Mouse (Mus musculus) right cerebral cortex, postnatal 25 days (tissue): Measurements from ENCODE around the gene Neurl1a.
A peak's percentile ranks its signal among the peaks of the same experiment; 100 is the strongest.
"Not testable (repeated sequence)": the region's sequence is repeated elsewhere in the genome, so short reads cannot be mapped to it uniquely, and the experiment has no call there.

Source experiments
- DNase-seq: peaks from one replicate; pipeline ENCODE4 v3.0.0; 2022

Gene Neurl1a

GRCm38 (mm10) chr19:47178431-47179271 is at the start of gene Neurl1a:
Gene Neurl1a (plus strand): TSS chr19:47178820.
- DNase-seq = peak; percentile 80

- no peak for DNase-seq
These were observed 49.8 kb upstream of the Neurl1a start for GRCm38 (mm10) chr19:47128835-47129234.

GRCm38 (mm10) chr19:47130551-47131125 is 48.0 kb upstream of the Neurl1a start:
- no peak for DNase-seq

- peak; percentile 27 for DNase-seq
These were observed 45.5 kb upstream of the Neurl1a start for GRCm38 (mm10) chr19:47133161-47133560.

- DNase-seq = no peak
These were observed 43.1 kb upstream of the Neurl1a start for GRCm38 (mm10) chr19:47135568-47135967.

- no peak for DNase-seq
These were observed 42.5 kb upstream of the Neurl1a start for GRCm38 (mm10) chr19:47136170-47136569.

- DNase-seq = peak; percentile 69
These were observed 41.5 kb upstream of the Neurl1a start for GRCm38 (mm10) chr19:47137051-47137581.

- DNase-seq = peak; percentile 73
These were observed 40.7 kb upstream of the Neurl1a start, which contains the start of gene Calhm2 for GRCm38 (mm10) chr19:47137771-47138421. Gene Calhm2 (minus strand): TSS chr19:47138294.

GRCm38 (mm10) chr19:47139611-47140010 is 39.0 kb upstream of the Neurl1a start:
- DNase-seq = not testable (repeated sequence)

- no peak for DNase-seq
These were observed 36.2 kb upstream of the Neurl1a start for GRCm38 (mm10) chr19:47142438-47142837.

GRCm38 (mm10) chr19:47144154-47144553 is 34.5 kb upstream of the Neurl1a start, which contains the start of gene Calhm1:
Gene Calhm1 (minus strand): TSS chr19:47144254.
- no peak for DNase-seq

GRCm38 (mm10) chr19:47148267-47148847 is 30.3 kb upstream of the Neurl1a start:
- no peak for DNase-seq

GRCm38 (mm10) chr19:47149854-47150253 is 28.8 kb upstream of the Neurl1a start:
- DNase-seq = no peak

- peak; percentile 48 for DNase-seq
These were observed 27.1 kb upstream of the Neurl1a start for GRCm38 (mm10) chr19:47151332-47152061.

GRCm38 (mm10) chr19:47152062-47152369 is 26.6 kb upstream of the Neurl1a start:
- no peak for DNase-seq

- DNase-seq = no peak
These were observed 24.9 kb upstream of the Neurl1a start for GRCm38 (mm10) chr19:47153767-47154166.

GRCm38 (mm10) chr19:47157664-47158063 is 21.0 kb upstream of the Neurl1a start, which contains the start of gene Calhm3:
Gene Calhm3 (minus strand): TSS chr19:47157764.
- DNase-seq = no peak

GRCm38 (mm10) chr19:47161669-47162068 is 17.0 kb upstream of the Neurl1a start:
- no peak for DNase-seq

- no peak for DNase-seq
These were observed 15.4 kb upstream of the Neurl1a start for GRCm38 (mm10) chr19:47163176-47163744.

GRCm38 (mm10) chr19:47166758-47167157 is 11.9 kb upstream of the Neurl1a start:
- DNase-seq = no peak

- no peak for DNase-seq
These were observed 10.9 kb upstream of the Neurl1a start for GRCm38 (mm10) chr19:47167617-47168214.

- no peak for DNase-seq
These were observed 10.4 kb upstream of the Neurl1a start for GRCm38 (mm10) chr19:47168223-47168622.
